Mouse (Mus musculus): ENCODE data around the gene Prr23a1. TPM values are rescaled to one million over a fixed set of nuclear protein-coding genes. Genes with fewer than 3 reads are reported as not detected.
A peak's percentile ranks its signal among the peaks of the same experiment; 100 is the strongest.
"Not testable (repeated sequence)": the region's sequence is repeated elsewhere in the genome, so short reads cannot be mapped to it uniquely, and the experiment has no call there.

Prr23a1 gene
- not detected in 2 replicates for polyA plus RNA-seq (2016; fragmentation: Nextera tagmentation; extraction: Ambion mirVana)

DNA sequence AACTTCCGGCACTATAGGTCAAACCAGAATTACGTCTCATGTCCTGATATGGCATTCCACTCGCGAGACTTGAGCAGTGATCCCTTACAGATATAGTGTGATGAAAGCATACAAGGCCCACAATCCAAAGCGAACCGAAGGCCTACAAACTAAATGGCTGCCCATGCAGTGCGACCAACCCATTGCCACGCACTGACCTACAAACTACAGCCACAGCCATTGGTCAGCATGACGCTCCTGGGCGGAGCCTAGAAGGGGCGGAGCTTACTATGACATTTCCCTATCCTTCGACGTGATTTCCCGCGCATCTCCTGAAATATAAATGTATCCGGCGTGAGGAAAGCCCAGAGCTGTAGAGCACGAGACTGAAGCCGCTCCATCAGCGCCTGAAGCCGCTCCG is at the start of gene Prr23a1:
Gene Prr23a1, plus strand, starts transcription at position 387 of the 400 bp plus-strand sequence.
- Histone ChIP-seq H3K27me3 (replicated peaks) (no peaks in the 10 kb centered on the region), H3K4me2 (replicated peaks) (peak within 1 kb of the TSS; percentile 41), H3K4me3 (peak within 1 kb of the TSS; percentile 1; the same call in 1 of the 2 replicates), H3K9me3 (no peaks in the 10 kb centered on the region), H3K4me1 (no peaks in the 10 kb centered on the region), H3K27ac (no peak within 1 kb of the TSS), H3K9ac (no peak within 1 kb of the TSS), H3K36me3 (no peaks in the 10 kb centered on the region)
- no peak for ATAC-seq (ENCODE audit: low FRiP score, low read depth)
- 61% methylated on average over 22 of the region's 22 CpGs for WGBS

GRCm38 (mm10) chr9:98799021-98799420 is 43.3 kb upstream of the Prr23a1 start:
- Histone ChIP-seq H3K9me3 (no peaks in the 10 kb centered on the region), H3K27me3 (replicated peaks) (no peaks in the 10 kb centered on the region), H3K36me3 (no peaks in the 10 kb centered on the region), H3K27ac (no peak overlapping the region), H3K4me3 (no peak overlapping the region), H3K9ac (no peak overlapping the region), H3K4me2 (replicated peaks) (no peak overlapping the region), H3K4me1 (no peaks in the 10 kb centered on the region)
- ATAC-seq (ENCODE audit: low FRiP score, low read depth), result no peak
- 72% methylated on average over 1 of the region's 1 CpGs for WGBS

DNA sequence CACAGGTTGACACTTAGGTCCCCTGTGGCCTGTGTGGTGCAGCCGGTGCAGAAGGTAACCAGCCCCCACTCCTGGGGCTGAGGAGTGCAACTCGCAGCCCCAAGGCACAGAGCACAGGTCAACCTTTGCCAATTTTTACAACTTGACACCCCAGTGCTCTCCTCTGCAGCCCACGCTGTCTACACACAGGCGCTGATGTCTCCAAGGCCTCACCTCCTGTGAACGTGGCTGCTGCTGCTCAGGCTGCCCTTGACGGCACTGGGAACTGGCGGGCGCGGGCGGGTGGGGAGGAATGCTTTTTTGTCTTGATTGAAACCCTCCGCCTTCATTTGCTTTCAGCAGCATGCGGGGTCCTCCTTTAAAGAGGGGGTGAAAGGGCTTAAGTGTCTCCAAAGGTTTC is 38.3 kb upstream of the Prr23a1 start:
- H3K4me1 ChIP-seq, result no peaks in the 10 kb centered on the region
- H3K4me2 ChIP-seq (replicated peaks), result no peak overlapping the region
- no peak overlapping the region for H3K4me3 ChIP-seq
- H3K9me3 ChIP-seq, result no peaks in the 10 kb centered on the region
- H3K9ac ChIP-seq, result no peak overlapping the region
- H3K27me3 ChIP-seq (replicated peaks), result no peaks in the 10 kb centered on the region
- H3K27ac ChIP-seq, result no peak overlapping the region
- H3K36me3 ChIP-seq, result no peaks in the 10 kb centered on the region
- 72% methylated on average over 12 of the region's 12 CpGs for WGBS
- no peak for ATAC-seq (ENCODE audit: low FRiP score, low read depth)

GRCm38 (mm10) chr9:98805511-98805910 is 36.8 kb upstream of the Prr23a1 start:
- ATAC-seq (ENCODE audit: low FRiP score, low read depth), result no peak
- Histone ChIP-seq H3K36me3 (no peaks in the 10 kb centered on the region), H3K4me3 (no peak overlapping the region), H3K27ac (no peak overlapping the region), H3K4me2 (replicated peaks) (no peak overlapping the region), H3K4me1 (no peaks in the 10 kb centered on the region), H3K27me3 (replicated peaks) (no peaks in the 10 kb centered on the region), H3K9me3 (no peaks in the 10 kb centered on the region), H3K9ac (no peak overlapping the region)
- 77% methylated on average over 15 of the region's 15 CpGs for WGBS

- WGBS, result 84% methylated on average over 3 of the region's 3 CpGs
- Histone ChIP-seq H3K4me3 (no peak overlapping the region), H3K4me2 (replicated peaks) (no peak overlapping the region), H3K27me3 (replicated peaks) (no peaks in the 10 kb centered on the region), H3K4me1 (no peaks in the 10 kb centered on the region), H3K36me3 (no peaks in the 10 kb centered on the region), H3K9me3 (no peaks in the 10 kb centered on the region), H3K9ac (no peak overlapping the region), H3K27ac (no peak overlapping the region)
- ATAC-seq (ENCODE audit: low FRiP score, low read depth), result no peak
Measured at GRCm38 (mm10) chr9:98805934-98806333, 36.4 kb upstream of the Prr23a1 start.

GRCm38 (mm10) chr9:98807631-98808030 is 34.7 kb upstream of the Prr23a1 start:
- Histone ChIP-seq H3K4me2 (replicated peaks) (no peak overlapping the region), H3K4me3 (no peak overlapping the region), H3K27ac (no peak overlapping the region), H3K9ac (no peak overlapping the region), H3K36me3 (no peaks in the 10 kb centered on the region), H3K4me1 (no peaks in the 10 kb centered on the region), H3K9me3 (no peaks in the 10 kb centered on the region), H3K27me3 (replicated peaks) (no peaks in the 10 kb centered on the region)
- 87% methylated on average over 8 of the region's 8 CpGs for WGBS
- no peak for ATAC-seq (ENCODE audit: low FRiP score, low read depth)

GRCm38 (mm10) chr9:98809526-98809925 is 32.8 kb upstream of the Prr23a1 start:
- H3K4me1 ChIP-seq; H3K36me3 ChIP-seq; H3K4me3 ChIP-seq; H3K27me3 ChIP-seq (replicated peaks); H3K9me3 ChIP-seq; ATAC-seq (ENCODE audit: low FRiP score, low read depth); H3K4me2 ChIP-seq (replicated peaks); H3K27ac ChIP-seq; H3K9ac ChIP-seq: not testable (repeated sequence)
- 58% methylated on average over 2 of the region's 2 CpGs for WGBS

- ATAC-seq (ENCODE audit: low FRiP score, low read depth), result no peak
- 77% methylated on average over 3 of the region's 3 CpGs for WGBS
- H3K4me2 ChIP-seq (replicated peaks), result no peak overlapping the region
- no peak overlapping the region for H3K27ac ChIP-seq
- no peaks in the 10 kb centered on the region for H3K27me3 ChIP-seq (replicated peaks)
- H3K4me3 ChIP-seq, result no peak overlapping the region
- H3K9me3 ChIP-seq, result no peaks in the 10 kb centered on the region
- no peaks in the 10 kb centered on the region for H3K4me1 ChIP-seq
- H3K9ac ChIP-seq, result no peak overlapping the region
- H3K36me3 ChIP-seq, result no peaks in the 10 kb centered on the region
Measured at GRCm38 (mm10) chr9:98816066-98816465, 26.2 kb upstream of the Prr23a1 start.

- no peaks in the 10 kb centered on the region for H3K27me3 ChIP-seq (replicated peaks)
- H3K36me3 ChIP-seq, result no peaks in the 10 kb centered on the region
- H3K4me2 ChIP-seq (replicated peaks), result no peak overlapping the region
- 84% methylated on average over 7 of the region's 7 CpGs for WGBS
- no peaks in the 10 kb centered on the region for H3K9me3 ChIP-seq
- no peak overlapping the region for H3K4me3 ChIP-seq
- no peaks in the 10 kb centered on the region for H3K4me1 ChIP-seq
- H3K9ac ChIP-seq, result no peak overlapping the region
- no peak overlapping the region for H3K27ac ChIP-seq
- no peak for ATAC-seq (ENCODE audit: low FRiP score, low read depth)
Measured at GRCm38 (mm10) chr9:98817592-98817991, 24.7 kb upstream of the Prr23a1 start.

DNA sequence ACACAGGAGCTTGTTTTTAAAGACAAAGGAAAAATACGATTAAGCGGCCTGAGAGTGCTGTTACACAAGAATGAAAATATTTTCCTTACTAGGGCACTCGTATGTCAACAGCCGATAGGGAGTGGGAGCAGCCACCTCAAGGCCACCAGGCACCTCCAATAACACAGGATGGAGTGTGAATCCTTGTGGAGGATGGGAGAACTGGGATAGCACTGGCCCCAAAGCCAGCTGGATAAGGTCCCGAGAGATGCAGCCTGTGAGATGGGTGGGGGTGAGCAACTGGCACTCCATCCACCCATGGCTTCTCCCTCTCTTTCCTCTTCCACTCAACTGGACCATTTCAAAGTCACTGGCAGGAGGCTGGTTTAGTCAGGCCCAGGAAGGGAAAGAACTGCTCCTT is 23.3 kb upstream of the Prr23a1 start:
- Histone ChIP-seq H3K4me1 (no peaks in the 10 kb centered on the region), H3K27ac (no peak overlapping the region), H3K4me2 (replicated peaks) (no peak overlapping the region), H3K9ac (no peak overlapping the region), H3K9me3 (no peaks in the 10 kb centered on the region), H3K36me3 (no peaks in the 10 kb centered on the region), H3K4me3 (no peak overlapping the region), H3K27me3 (replicated peaks) (no peaks in the 10 kb centered on the region)
- 86% methylated on average over 5 of the region's 5 CpGs for WGBS
- no peak for ATAC-seq (ENCODE audit: low FRiP score, low read depth)

GRCm38 (mm10) chr9:98819481-98819880 is 22.8 kb upstream of the Prr23a1 start:
- no peaks in the 10 kb centered on the region for H3K27me3 ChIP-seq (replicated peaks)
- no peaks in the 10 kb centered on the region for H3K4me1 ChIP-seq
- no peak overlapping the region for H3K4me2 ChIP-seq (replicated peaks)
- no peaks in the 10 kb centered on the region for H3K9me3 ChIP-seq
- H3K4me3 ChIP-seq, result no peak overlapping the region
- 89% methylated on average over 2 of the region's 2 CpGs for whole genome bisulfite sequencing
- no peak for ATAC-seq (ENCODE audit: low FRiP score, low read depth)
- H3K9ac ChIP-seq, result no peak overlapping the region
- no peak overlapping the region for H3K27ac ChIP-seq
- no peaks in the 10 kb centered on the region for H3K36me3 ChIP-seq

GRCm38 (mm10) chr9:98820461-98820860 is 21.8 kb upstream of the Prr23a1 start:
- ATAC-seq (ENCODE audit: low FRiP score, low read depth), result no peak

GRCm38 (mm10) chr9:98821067-98821466 is 21.2 kb upstream of the Prr23a1 start:
- H3K27ac ChIP-seq, result no peak overlapping the region
- no peak overlapping the region for H3K4me3 ChIP-seq
- no peaks in the 10 kb centered on the region for H3K4me1 ChIP-seq
- no peaks in the 10 kb centered on the region for H3K9me3 ChIP-seq
- H3K9ac ChIP-seq, result no peak overlapping the region
- H3K27me3 ChIP-seq (replicated peaks), result no peaks in the 10 kb centered on the region
- H3K4me2 ChIP-seq (replicated peaks), result no peak overlapping the region
- no peaks in the 10 kb centered on the region for H3K36me3 ChIP-seq
- no peak for ATAC-seq (ENCODE audit: low FRiP score, low read depth)

More at GRCm38 (mm10) chr9:98820461-98820860, 21.8 kb upstream of the Prr23a1 start:
- Histone ChIP-seq H3K36me3 (no peaks in the 10 kb centered on the region), H3K27ac (no peak overlapping the region), H3K9ac (no peak overlapping the region), H3K27me3 (replicated peaks) (no peaks in the 10 kb centered on the region), H3K4me1 (no peaks in the 10 kb centered on the region), H3K4me3 (no peak overlapping the region), H3K4me2 (replicated peaks) (no peak overlapping the region), H3K9me3 (no peaks in the 10 kb centered on the region)
- 91% methylated on average over 4 of the region's 4 CpGs for WGBS

All from neural tube, embryonic 12.5 days (tissue).